Mouse (Mus musculus): ENCODE measurements around the gene Scd2. TPM values are rescaled to one million over a fixed set of nuclear protein-coding genes. Genes with fewer than 3 reads are reported as not detected.

Gene Scd2
- polyA plus RNA-seq, 1 experiment from 2014 or later: 281 TPM

- no peak within 1 kb of the TSS for H3K4me3 ChIP-seq (replicated peaks; ENCODE audit: low read depth, low read length)
- H3K27ac ChIP-seq (replicated peaks; ENCODE audit: low read depth, low read length): no peak within 1 kb of the TSS
- H3K4me1 ChIP-seq (ENCODE audit: control insufficient read depth, insufficient read depth, low read length): no peaks in the 10 kb centered on the region
- 82% methylated on average over 10 of the region's 10 CpGs for whole genome bisulfite sequencing
- no peak within 1 kb of the TSS for H3K4me2 ChIP-seq (ENCODE audit: low read length)
- no peaks in the 10 kb centered on the region for H3K36me3 ChIP-seq (ENCODE audit: control insufficient read depth, insufficient read depth, low read length)
- no peaks in the 10 kb centered on the region for H3K9me3 ChIP-seq (ENCODE audit: control insufficient read depth, low read length)
- DNase-seq: no peak
- no peaks in the 10 kb centered on the region for H3K27me3 ChIP-seq (ENCODE audit: control insufficient read depth, insufficient read depth, low read length)
- H3K9ac ChIP-seq (replicated peaks; ENCODE audit: low read length): no peak within 1 kb of the TSS
- no peak for ATAC-seq (ENCODE audit: low FRiP score, low TSS enrichment)
These were observed 39.6 kb downstream of the Scd2 start, which contains the start of gene Scd4 for GRCm38 (mm10) chr19:44332833-44333623. TSS of gene Scd4 (plus strand) at chr19:44333092.

- Histone ChIP-seq H3K9ac (replicated peaks; ENCODE audit: low read length) (no peak overlapping the region), H3K4me1 (ENCODE audit: control insufficient read depth, insufficient read depth, low read length) (no peaks in the 10 kb centered on the region), H3K27me3 (ENCODE audit: control insufficient read depth, insufficient read depth, low read length) (no peaks in the 10 kb centered on the region), H3K4me3 (replicated peaks; ENCODE audit: low read depth, low read length) (no peak overlapping the region), H3K27ac (replicated peaks; ENCODE audit: low read depth, low read length) (no peak overlapping the region), H3K36me3 (ENCODE audit: control insufficient read depth, insufficient read depth, low read length) (no peaks in the 10 kb centered on the region), H3K4me2 (ENCODE audit: low read length) (no peak overlapping the region), H3K9me3 (ENCODE audit: control insufficient read depth, low read length) (no peaks in the 10 kb centered on the region)
- DNase-seq: no peak
- 89% methylated on average over 9 of the region's 9 CpGs for WGBS
- ATAC-seq (ENCODE audit: low FRiP score, low TSS enrichment): no peak
These were observed 40.5 kb downstream of the Scd2 start for GRCm38 (mm10) chr19:44333991-44334390.

- DNase-seq: no peak
- Histone ChIP-seq H3K27ac (replicated peaks; ENCODE audit: low read depth, low read length) (no peak overlapping the region), H3K4me2 (ENCODE audit: low read length) (no peak overlapping the region), H3K4me1 (ENCODE audit: control insufficient read depth, insufficient read depth, low read length) (no peaks in the 10 kb centered on the region), H3K36me3 (ENCODE audit: control insufficient read depth, insufficient read depth, low read length) (no peaks in the 10 kb centered on the region), H3K9me3 (ENCODE audit: control insufficient read depth, low read length) (no peaks in the 10 kb centered on the region), H3K27me3 (ENCODE audit: control insufficient read depth, insufficient read depth, low read length) (no peaks in the 10 kb centered on the region), H3K9ac (replicated peaks; ENCODE audit: low read length) (no peak overlapping the region), H3K4me3 (replicated peaks; ENCODE audit: low read depth, low read length) (no peak overlapping the region)
- 79% methylated on average over 6 of the region's 6 CpGs for WGBS
- no peak for ATAC-seq (ENCODE audit: low FRiP score, low TSS enrichment)
These were observed 42.6 kb downstream of the Scd2 start for GRCm38 (mm10) chr19:44335876-44336662.

- Histone ChIP-seq H3K9me3 (ENCODE audit: control insufficient read depth, low read length) (no peaks in the 10 kb centered on the region), H3K27me3 (ENCODE audit: control insufficient read depth, insufficient read depth, low read length) (no peaks in the 10 kb centered on the region), H3K27ac (replicated peaks; ENCODE audit: low read depth, low read length) (no peak overlapping the region), H3K4me1 (ENCODE audit: control insufficient read depth, insufficient read depth, low read length) (no peaks in the 10 kb centered on the region), H3K4me3 (replicated peaks; ENCODE audit: low read depth, low read length) (no peak overlapping the region), H3K36me3 (ENCODE audit: control insufficient read depth, insufficient read depth, low read length) (no peaks in the 10 kb centered on the region), H3K4me2 (ENCODE audit: low read length) (no peak overlapping the region), H3K9ac (replicated peaks; ENCODE audit: low read length) (no peak overlapping the region)
- ATAC-seq (ENCODE audit: low FRiP score, low TSS enrichment): no peak
- 89% methylated on average over 8 of the region's 8 CpGs for WGBS
- DNase-seq: no peak
These were observed 56.2 kb downstream of the Scd2 start for GRCm38 (mm10) chr19:44349689-44350088.

GRCm38 (mm10) chr19:44351756-44352155 lies 58.3 kb downstream of the Scd2 start:
- Histone ChIP-seq H3K27ac (replicated peaks; ENCODE audit: low read depth, low read length) (no peak overlapping the region), H3K4me1 (ENCODE audit: control insufficient read depth, insufficient read depth, low read length) (no peaks in the 10 kb centered on the region), H3K36me3 (ENCODE audit: control insufficient read depth, insufficient read depth, low read length) (no peaks in the 10 kb centered on the region), H3K9me3 (ENCODE audit: control insufficient read depth, low read length) (no peaks in the 10 kb centered on the region), H3K4me3 (replicated peaks; ENCODE audit: low read depth, low read length) (no peak overlapping the region), H3K9ac (replicated peaks; ENCODE audit: low read length) (no peak overlapping the region), H3K4me2 (ENCODE audit: low read length) (no peak overlapping the region), H3K27me3 (ENCODE audit: control insufficient read depth, insufficient read depth, low read length) (no peaks in the 10 kb centered on the region)
- DNase-seq (no peak), ATAC-seq (ENCODE audit: low FRiP score, low TSS enrichment) (no peak)
- 86% methylated on average over 7 of the region's 7 CpGs for WGBS

Small RNA genes within 50 kb of the gene (microRNA-seq; reads per million reads assigned to microRNA genes)
- 0.59 reads per million for gene Mir5114

Other genes starting within 250 kb of the Scd2 start
- 15.1 and 16.3 TPM in 2 replicates for gene Erlin1, start 223.9 kb upstream of the Scd2 start, polyA plus RNA-seq (2014; fragmentation: Nextera tagmentation; extraction: Ambion mirVana)
- gene Chuk, start 186.2 kb upstream of the Scd2 start, polyA plus RNA-seq (2014; fragmentation: Nextera tagmentation; extraction: Ambion mirVana): 59.2 and 60.1 TPM in 2 replicates
- 31.2 and 38.4 TPM in 2 replicates for gene Cwf19l1, start 157.8 kb upstream of the Scd2 start, polyA plus RNA-seq (2014; fragmentation: Nextera tagmentation; extraction: Ambion mirVana)
- 166 and 176 TPM in 2 replicates for gene Bloc1s2, start 147.2 kb upstream of the Scd2 start, polyA plus RNA-seq (2014; fragmentation: Nextera tagmentation; extraction: Ambion mirVana)
- gene Pkd2l1, start 101.2 kb upstream of the Scd2 start, polyA plus RNA-seq (2014; fragmentation: Nextera tagmentation; extraction: Ambion mirVana): not detected in 2 replicates
- 4.4 and 4.5 TPM in 2 replicates for gene Scd3, start 90.4 kb upstream of the Scd2 start, polyA plus RNA-seq (2014; fragmentation: Nextera tagmentation; extraction: Ambion mirVana)
- gene Scd4, start 39.4 kb downstream of the Scd2 start, polyA plus RNA-seq (2014; fragmentation: Nextera tagmentation; extraction: Ambion mirVana): 0.11 and 0.19 TPM in 2 replicates
- 5.9 and 6.8 TPM in 2 replicates for gene Scd1, start 114.2 kb downstream of the Scd2 start, polyA plus RNA-seq (2014; fragmentation: Nextera tagmentation; extraction: Ambion mirVana)
- gene Wnt8b, start 199.8 kb downstream of the Scd2 start, polyA plus RNA-seq (2014; fragmentation: Nextera tagmentation; extraction: Ambion mirVana): 0.54 and 1.2 TPM in 2 replicates

Data from midbrain, embryonic 14.5 days (tissue).